Mouse (Mus musculus) MEL (cell line): ENCODE data around the gene Sirpb1b. TPM values are rescaled to one million over a fixed set of nuclear protein-coding genes. Genes with fewer than 3 reads are reported as not detected.
"Not testable (repeated sequence)": the region's sequence is repeated elsewhere in the genome, so short reads cannot be mapped to it uniquely, and the experiment has no call there.

Experiments
- DNase-seq: peaks from one replicate; pipeline ENCODE4 v3.0.0; 2011; ENCODE audit warnings: low read depth, low spot score
- H3K27ac ChIP-seq: 2 replicates; pipeline ENCODE4 v1.5.1; 2012; ENCODE audit warnings: low read depth, mild to moderate bottlenecking, control low read depth, low read length, moderate library complexity; ENCODE audit not compliant: control insufficient read depth
- H3K27me3 ChIP-seq, 2 experiments: fragments of 150-350 bp in 1 of 2; sonication (generic) in 1 of 2; 2 replicates each; pipeline ENCODE4 v1.6.1; 2012; ENCODE audit warnings: low read length in 2 of 2, mild to moderate bottlenecking in 2 of 2, improper control_type of control experiment in 1 of 2, moderate library complexity in 1 of 2; ENCODE audit not compliant: insufficient read depth in 2 of 2, control insufficient read depth in 1 of 2
- H3K36me3 ChIP-seq, 2 experiments: 2 replicates each; pipeline ENCODE4 v1.6.1; 2012 to 2014; ENCODE audit warnings: low read length in 2 of 2, improper control_type of control experiment in 1 of 2, inconsistent platforms in 1 of 2, mild to moderate bottlenecking in 1 of 2; ENCODE audit not compliant: insufficient read depth in 2 of 2, control insufficient read depth in 1 of 2
- H3K4me1 ChIP-seq, 2 experiments: fragments of 150-350 bp in 1 of 2; sonication (generic) in 1 of 2; 2 replicates each; pipeline ENCODE4 v1.6.1; 2012; ENCODE audit warnings: low read length in 2 of 2, improper control_type of control experiment in 1 of 2, mild to moderate bottlenecking in 1 of 2; ENCODE audit not compliant: insufficient read depth in 2 of 2, control insufficient read depth in 1 of 2
- H3K4me3 ChIP-seq, 2 experiments: fragments of 150-350 bp in 1 of 2; sonication (generic) in 1 of 2; 2 replicates each; pipeline ENCODE4 v1.5.1; 2012; ENCODE audit warnings: low read depth in 2 of 2, low read length in 2 of 2, mild to moderate bottlenecking in 2 of 2, moderate library complexity in 2 of 2, control low read depth in 1 of 2, improper control_type of control experiment in 1 of 2; ENCODE audit not compliant: control insufficient read depth in 1 of 2, insufficient read depth in 1 of 2
- H3K79me2 ChIP-seq: 2 replicates; pipeline ENCODE4 v1.6.1; 2012; ENCODE audit warnings: mild to moderate bottlenecking, low read length, moderate library complexity; ENCODE audit not compliant: control insufficient read depth, poor library complexity, insufficient read depth
- H3K9ac ChIP-seq: 2 replicates; pipeline ENCODE4 v1.6.1; 2012; ENCODE audit warnings: low read depth, mild to moderate bottlenecking, control low read depth, low read length, moderate library complexity; ENCODE audit not compliant: control insufficient read depth, poor library complexity, severe bottlenecking
- H3K9me3 ChIP-seq: fragments of 150-350 bp; sonication (generic); replicated peaks from 2 replicates; pipeline ENCODE4 v1.6.1; 2012; ENCODE audit warnings: mild to moderate bottlenecking, low read length, improper control_type of control experiment, moderate library complexity; ENCODE audit not compliant: insufficient read depth
- BHLHE40 ChIP-seq: IDR thresholded peaks from 2 replicates; pipeline ENCODE4 v1.6.1; 2012; ENCODE audit warnings: low read depth, mild to moderate bottlenecking, inconsistent platforms, low read length, improper control_type of control experiment, borderline replicate concordance
- CHD1 ChIP-seq: IDR thresholded peaks from 2 replicates; pipeline ENCODE4 v1.6.1; 2012; ENCODE audit warnings: low read depth, mild to moderate bottlenecking, inconsistent platforms, low read length, improper control_type of control experiment
- CHD2 ChIP-seq: IDR thresholded peaks from 2 replicates; pipeline ENCODE4 v1.6.1; 2011; ENCODE audit warnings: low read length, improper control_type of control experiment
- CTCF ChIP-seq, 3 experiments: IDR thresholded peaks in 2 of 3; conservative IDR thresholded peaks in 1 of 3; 2 replicates each; pipeline ENCODE4 v1.5.1; 2011 to 2012; ENCODE audit warnings: low read length in 3 of 3, low read depth in 2 of 3, mild to moderate bottlenecking in 2 of 3, improper control_type of control experiment in 1 of 3, inconsistent platforms in 1 of 3, mixed read lengths in 1 of 3, moderate library complexity in 1 of 3; ENCODE audit not compliant: control insufficient read depth in 1 of 3, insufficient read depth in 1 of 3, poor library complexity in 1 of 3, severe bottlenecking in 1 of 3
- E2F4 ChIP-seq: IDR thresholded peaks from 2 replicates; pipeline ENCODE4 v1.6.1; 2011; ENCODE audit warnings: low read depth, low read length, improper control_type of control experiment, borderline replicate concordance
- ELF1 ChIP-seq: IDR thresholded peaks from 2 replicates; pipeline ENCODE4 v1.6.1; 2014; ENCODE audit warnings: low read depth, mild to moderate bottlenecking, inconsistent platforms, low read length, improper control_type of control experiment, moderate library complexity
- HCFC1 ChIP-seq: IDR thresholded peaks from 2 replicates; pipeline ENCODE4 v1.6.1; 2012; ENCODE audit warnings: low read depth, mild to moderate bottlenecking, inconsistent platforms, low read length, improper control_type of control experiment, moderate library complexity
- MYC ChIP-seq: IDR thresholded peaks from 2 replicates; pipeline ENCODE4 v1.6.1; 2011; ENCODE audit warnings: low read depth, mild to moderate bottlenecking, low read length, improper control_type of control experiment, moderate library complexity
- TCF12 ChIP-seq: IDR thresholded peaks from 2 replicates; pipeline ENCODE4 v1.6.1; 2014; ENCODE audit warnings: low read depth, mild to moderate bottlenecking, inconsistent platforms, low read length, improper control_type of control experiment, moderate library complexity
- USF2 ChIP-seq, 2 experiments: IDR thresholded peaks; 2 replicates each; pipeline ENCODE4 v1.6.1; 2011 to 2012; ENCODE audit warnings: improper control_type of control experiment in 2 of 2, low read length in 2 of 2, borderline replicate concordance in 1 of 2, inconsistent platforms in 1 of 2, low read depth in 1 of 2, mild to moderate bottlenecking in 1 of 2; ENCODE audit not compliant: insufficient read depth in 1 of 2
- ZMIZ1 ChIP-seq: IDR thresholded peaks from 2 replicates; pipeline ENCODE4 v1.6.1; 2012; ENCODE audit warnings: low read depth, mild to moderate bottlenecking, inconsistent platforms, low read length, improper control_type of control experiment, moderate library complexity
- polyA plus RNA-seq, 2 experiments: library from polyadenylated mRNA; stranded (reverse) in 1 of 2; unstranded in 1 of 2; fragments of >175 nt in 1 of 2; fragments of >200 nt in 1 of 2; gene quantifications; 2 replicates each; pipeline versions ENCODE4 v1.2.1 to v1.2.4; 2012; ENCODE audit warnings: low replicate concordance in 2 of 2, low read depth in 1 of 2; ENCODE audit not compliant: insufficient read length in 2 of 2, insufficient read depth in 1 of 2, missing spikeins in 1 of 2
- total RNA-seq: library from RNA; depleted of rRNA; stranded (reverse); fragments of 300-350 nt; gene quantifications from 2 replicates; pipeline ENCODE4 v1.2.3, GENCODE M21; 2012

The Sirpb1b gene
- total and polyA plus RNA-seq, 3 experiments: not detected

- H3K9me3 ChIP-seq: no peaks in the 10 kb centered on the region
- no peak overlapping the region for H3K27ac ChIP-seq
Observed at GRCm38 (mm10) chr3:15528589-15528988, 46.3 kb downstream of the Sirpb1b start.

GRCm38 (mm10) chr3:15513608-15514007 lies 61.3 kb downstream of the Sirpb1b start:
- not testable (repeated sequence) for H3K9ac ChIP-seq, H3K27me3 ChIP-seq, H3K36me3 ChIP-seq, H3K4me1 ChIP-seq, H3K9me3 ChIP-seq, H3K27ac ChIP-seq, DNase-seq, H3K79me2 ChIP-seq, H3K4me3 ChIP-seq

More at GRCm38 (mm10) chr3:15528589-15528988, 46.3 kb downstream of the Sirpb1b start:
- no peak for DNase-seq
- TF ChIP-seq HCFC1 (no peak), USF2 (IDR thresholded peaks at IDR 0.05; ENCODE audit: borderline replicate concordance in 1 of 2, insufficient read depth in 1 of 2, low read depth in 1 of 2, low read length in 2 of 2) (no peak), CHD2 (no peak), E2F4 (no peak), ZMIZ1 (no peak), ELF1 (no peak), BHLHE40 (no peak), CTCF (IDR thresholded peaks at IDR 0.05 in 2 of 3, conservative IDR thresholded peaks at IDR 0.05 in 1 of 3; ENCODE audit: control insufficient read depth in 1 of 3, insufficient read depth in 1 of 3, low read depth in 2 of 3, low read length in 3 of 3, poor library complexity in 1 of 3, severe bottlenecking in 1 of 3) (no peak), TCF12 (no peak), CHD1 (no peak), MYC (no peak)
- Histone ChIP-seq H3K9ac (no peak overlapping the region), H3K36me3 (no peaks in the 10 kb centered on the region), H3K79me2 (no peaks in the 10 kb centered on the region), H3K4me1 (no peaks in the 10 kb centered on the region), H3K27me3 (no peaks in the 10 kb centered on the region), H3K4me3 (no peak overlapping the region)

GRCm38 (mm10) chr3:15507792-15508321 lies 67.0 kb downstream of the Sirpb1b start:
- H3K27ac ChIP-seq, H3K9me3 ChIP-seq, H3K36me3 ChIP-seq, H3K4me1 ChIP-seq, H3K27me3 ChIP-seq, H3K9ac ChIP-seq, H3K4me3 ChIP-seq, H3K79me2 ChIP-seq, DNase-seq: not testable (repeated sequence)

GRCm38 (mm10) chr3:15474831-15475230 lies 100.0 kb downstream of the Sirpb1b start:
- DNase-seq: not testable (repeated sequence)

DNA sequence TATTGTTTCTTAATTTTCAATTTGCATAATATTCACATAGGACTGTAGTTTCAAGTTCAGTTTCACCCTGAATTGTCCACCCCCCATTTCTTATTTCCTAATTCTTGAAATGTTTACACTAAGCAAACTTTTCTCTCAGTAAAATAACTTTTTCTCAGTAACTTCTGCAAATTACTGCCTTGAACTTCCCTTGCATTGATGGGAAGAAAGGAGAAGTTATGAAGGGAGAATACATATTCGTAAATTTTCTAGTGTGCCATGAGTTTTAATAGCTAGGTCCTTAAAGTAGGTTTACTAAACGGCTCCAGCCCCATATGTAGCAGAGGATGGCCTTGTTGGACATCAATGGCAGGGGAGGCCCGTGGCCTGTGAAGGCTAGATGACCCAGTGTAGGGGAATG lies 104.7 kb downstream of the Sirpb1b start:
- not testable (repeated sequence) for H3K9me3 ChIP-seq, H3K79me2 ChIP-seq, H3K27me3 ChIP-seq, H3K4me1 ChIP-seq, DNase-seq, H3K27ac ChIP-seq, H3K36me3 ChIP-seq, H3K9ac ChIP-seq, H3K4me3 ChIP-seq

More at GRCm38 (mm10) chr3:15474831-15475230, 100.0 kb downstream of the Sirpb1b start:
- not testable (repeated sequence) for H3K27ac ChIP-seq, H3K27me3 ChIP-seq, H3K9ac ChIP-seq, H3K4me3 ChIP-seq, H3K9me3 ChIP-seq, H3K36me3 ChIP-seq, H3K4me1 ChIP-seq, H3K79me2 ChIP-seq
